Mouse (Mus musculus): Measurements from ENCODE around the gene Slain2.
"Not testable (repeated sequence)": the region's sequence is repeated elsewhere in the genome, so short reads cannot be mapped to it uniquely, and the experiment has no call there.

The Slain2 gene

GRCm38 (mm10) chr5:72953996-72954604 lies 40.0 kb downstream of the Slain2 start:
- DNase-seq = no peak

GRCm38 (mm10) chr5:72957281-72957680 lies 43.2 kb downstream of the Slain2 start:
- DNase-seq = no peak

GRCm38 (mm10) chr5:72960096-72960495 lies 46.0 kb downstream of the Slain2 start:
- no peak for DNase-seq

- DNase-seq = no peak
These were observed 51.6 kb downstream of the Slain2 start for GRCm38 (mm10) chr5:72965706-72966105.

GRCm38 (mm10) chr5:72972435-72972834 lies 58.3 kb downstream of the Slain2 start:
- no peak for DNase-seq

GRCm38 (mm10) chr5:72972934-72973333 lies 58.8 kb downstream of the Slain2 start:
- no peak for DNase-seq

- no peak for DNase-seq
These were observed 60.5 kb downstream of the Slain2 start, which contains the start of gene Gm10135 for GRCm38 (mm10) chr5:72974602-72975001. TSS of gene Gm10135 (minus strand) at chr5:72974702.

GRCm38 (mm10) chr5:72975996-72976395 lies 61.9 kb downstream of the Slain2 start:
- no peak for DNase-seq

GRCm38 (mm10) chr5:72976539-72976938 lies 62.4 kb downstream of the Slain2 start:
- DNase-seq = no peak

GRCm38 (mm10) chr5:72984091-72984490 lies 70.0 kb downstream of the Slain2 start:
- DNase-seq = peak in 1 of 2 experiments; percentile 26

- DNase-seq = no peak
These were observed 73.7 kb downstream of the Slain2 start for GRCm38 (mm10) chr5:72987786-72988185.

GRCm38 (mm10) chr5:72989756-72990155 lies 75.7 kb downstream of the Slain2 start:
- DNase-seq = no peak

GRCm38 (mm10) chr5:72992474-72992873 lies 78.4 kb downstream of the Slain2 start:
- DNase-seq = no peak

GRCm38 (mm10) chr5:72994424-72994823 lies 80.3 kb downstream of the Slain2 start:
- DNase-seq = no peak

- DNase-seq = no peak
These were observed 80.8 kb downstream of the Slain2 start for GRCm38 (mm10) chr5:72994928-72995327.

- DNase-seq = no peak
These were observed 81.3 kb downstream of the Slain2 start for GRCm38 (mm10) chr5:72995379-72995778.

GRCm38 (mm10) chr5:72998546-72998945 lies 84.4 kb downstream of the Slain2 start:
- not testable (repeated sequence) for DNase-seq

- DNase-seq = no peak
These were observed 89.9 kb downstream of the Slain2 start for GRCm38 (mm10) chr5:73004046-73004445.

GRCm38 (mm10) chr5:73006784-73007581 lies 92.9 kb downstream of the Slain2 start, which contains the start of gene Slc10a4:
TSS of gene Slc10a4 (plus strand) at chr5:73006883.
- DNase-seq = no peak

- DNase-seq = no peak
These were observed 93.5 kb downstream of the Slain2 start for GRCm38 (mm10) chr5:73007582-73007959.

- not testable (repeated sequence) for DNase-seq
These were observed 94.1 kb downstream of the Slain2 start for GRCm38 (mm10) chr5:73008230-73008629.

GRCm38 (mm10) chr5:73011806-73012205 lies 97.7 kb downstream of the Slain2 start:
- not testable (repeated sequence) for DNase-seq

- not testable (repeated sequence) for DNase-seq
These were observed 98.9 kb downstream of the Slain2 start for GRCm38 (mm10) chr5:73012884-73013610.

Measured in cerebellum, postnatal 36 days (tissue).